Mouse (Mus musculus) erythroblast, adult 5-6 weeks (primary cell): ENCODE measurements around the gene Hoxd4. TPM values are rescaled to one million over a fixed set of nuclear protein-coding genes. Genes with fewer than 3 reads are reported as not detected.

Experiments
- ATAC-seq: replicated peaks from 2 replicates; pipeline ENCODE4 v1.8.0; 2016; ENCODE audit warnings: moderate number of reproducible peaks, mild to moderate bottlenecking, moderate TSS enrichment, inconsistent platforms; ENCODE audit not compliant: poor library complexity, low FRiP score, severe bottlenecking
- total RNA-seq, 2 experiments: library from RNA; stranded (forward) in 1 of 2; stranded (reverse) in 1 of 2; fragments of 150-400 nt in 1 of 2; fragments of 200-764, 138-1000 nt in 1 of 2; gene quantifications; 2 replicates each; pipeline versions ENCODE4 v1.2.3 to v1.2.4; 2015 to 2017; ENCODE audit warnings: low replicate concordance in 2 of 2

The Hoxd4 gene
- total RNA-seq (2015; ENCODE audit: low replicate concordance) (not detected in 2 replicates), total RNA-seq (2017; ENCODE audit: low replicate concordance) (not detected in 2 replicates)

GRCm38 (mm10) chr2:74711721-74712621, at the start of gene Hoxd4, which contains the start of gene Hoxd3:
Gene Hoxd4, plus strand, starts transcription at chr2:74711929.
Gene Hoxd3, plus strand, starts transcription at chr2:74711927.
- ATAC-seq, result no peak

GRCm38 (mm10) chr2:74663291-74663925, 48.3 kb upstream of the Hoxd4 start:
- no peak for ATAC-seq

- no peak for ATAC-seq
Measured at GRCm38 (mm10) chr2:74666411-74666810, 45.3 kb upstream of the Hoxd4 start.

- no peak for ATAC-seq
Measured at GRCm38 (mm10) chr2:74667191-74667841, 44.4 kb upstream of the Hoxd4 start.

GRCm38 (mm10) chr2:74667842-74668357, 43.8 kb upstream of the Hoxd4 start, which contains the start of gene Hoxd13:
Gene Hoxd13, plus strand, starts transcription at chr2:74668310.
- ATAC-seq, result no peak

- ATAC-seq, result no peak
Measured at GRCm38 (mm10) chr2:74668370-74669229, 43.1 kb upstream of the Hoxd4 start.

GRCm38 (mm10) chr2:74669230-74669578, 42.5 kb upstream of the Hoxd4 start:
- ATAC-seq, result no peak

GRCm38 (mm10) chr2:74669650-74670235, 42.0 kb upstream of the Hoxd4 start:
- ATAC-seq, result no peak

- no peak for ATAC-seq
Measured at GRCm38 (mm10) chr2:74670632-74671188, 41.0 kb upstream of the Hoxd4 start.

GRCm38 (mm10) chr2:74671847-74672246, 39.9 kb upstream of the Hoxd4 start:
- no peak for ATAC-seq

GRCm38 (mm10) chr2:74672481-74673362, 39.0 kb upstream of the Hoxd4 start:
- no peak for ATAC-seq

- no peak for ATAC-seq
Measured at GRCm38 (mm10) chr2:74673835-74674425, 37.8 kb upstream of the Hoxd4 start.

GRCm38 (mm10) chr2:74674881-74675665, 36.7 kb upstream of the Hoxd4 start, which contains the start of gene Hoxd12:
Gene Hoxd12, plus strand, starts transcription at chr2:74675013.
- ATAC-seq, result no peak

GRCm38 (mm10) chr2:74675666-74676282, 36.0 kb upstream of the Hoxd4 start:
- no peak for ATAC-seq

GRCm38 (mm10) chr2:74676376-74677052, 35.2 kb upstream of the Hoxd4 start:
- ATAC-seq, result no peak
